Comparison of ENCODE assay signal across 8 mouse cellular contexts in the genomic region with DNA sequence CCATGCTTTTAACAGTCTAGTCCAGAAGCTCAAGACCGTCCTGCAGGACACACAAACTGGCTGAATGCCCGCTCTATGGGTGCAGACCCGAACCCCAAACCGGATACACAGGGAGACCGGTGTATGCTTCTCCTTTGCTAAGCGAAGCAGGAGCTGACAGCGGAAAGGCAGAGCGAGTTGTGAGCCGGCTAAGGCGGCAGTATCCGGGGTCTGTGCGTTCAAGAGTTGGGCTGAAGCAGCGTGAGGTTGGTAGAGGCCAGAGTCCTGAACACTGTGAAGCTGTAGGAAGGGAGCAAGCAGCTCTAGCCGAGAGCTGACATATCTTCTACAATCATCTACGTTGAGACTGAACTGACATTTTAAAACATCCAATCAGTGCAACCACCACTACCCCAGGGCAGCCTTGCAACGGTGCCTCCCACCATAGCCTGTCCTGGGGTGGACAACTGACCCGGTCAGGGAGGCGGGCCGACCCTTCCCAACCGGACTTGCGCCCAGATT. TPM values are rescaled to one million over a fixed set of nuclear protein-coding genes. Genes with fewer than 3 reads are reported as not detected.
A peak's percentile ranks its signal among the peaks of the same experiment; 100 is the strongest.
DNase-seq lines count a peak whose midpoint lies in the region; ATAC-seq lines count a peak whose summit lies in the region.
"Had no signal": no experiment of that assay in that cellular context is flagged by ENCODE, and none has a peak within 500 bp of the region (broad histone marks: within the 10 kb centered on the region; RNA-seq: fewer than 3 reads in every experiment).

No protein-coding gene starts in this region.

- H3K9ac ChIP-seq in kidney, embryonic 16.5 days (replicated peaks; ENCODE audit: low read length) = peak overlapping the region; percentile 84
- peak overlapping the region; percentile 83 for H3K9ac ChIP-seq in intestine, embryonic 16.5 days (ENCODE audit: low read depth, low read length)
- H3K9ac ChIP-seq in stomach, embryonic 14.5 days (replicated peaks; ENCODE audit: low read depth, low read length) = peak overlapping the region; percentile 52

- ATAC-seq in kidney, embryonic 16.5 days (ENCODE audit: low FRiP score, low TSS enrichment) = peak; percentile 21; the same call in 1 of the 2 replicates
- ATAC-seq in erythroblast, adult 5-6 weeks (replicated peaks; ENCODE audit: low FRiP score, poor library complexity, severe bottlenecking) = peak; percentile 51
- no peak for ATAC-seq in intestine, embryonic 16.5 days
- ATAC-seq in stomach, embryonic 14.5 days (ENCODE audit: insufficient number of reproducible peaks, insufficient read depth, low FRiP score, low read depth) = no peak; the same call in 1 of the 2 replicates

- H3K4me1 ChIP-seq in kidney, embryonic 16.5 days (ENCODE audit: insufficient read depth, low read length) = peaks cover 13% of the 10 kb centered on the region
- peaks cover 5% of the 10 kb centered on the region for H3K4me1 ChIP-seq in intestine, embryonic 16.5 days (ENCODE audit: control insufficient read depth, insufficient read depth, low read length)
- peaks cover 7% of the 10 kb centered on the region for H3K4me1 ChIP-seq in stomach, embryonic 14.5 days (ENCODE audit: control insufficient read depth, insufficient read depth, low read length)

- H3K9me3 ChIP-seq in kidney, embryonic 16.5 days (ENCODE audit: low read length) = no peaks in the 10 kb centered on the region
- no peaks in the 10 kb centered on the region for H3K9me3 ChIP-seq in intestine, embryonic 16.5 days (ENCODE audit: control insufficient read depth, low read length)
- H3K9me3 ChIP-seq in stomach, embryonic 14.5 days (ENCODE audit: control insufficient read depth, low read depth, low read length) = no peaks in the 10 kb centered on the region

- peak overlapping the region; percentile 86 for H3K4me2 ChIP-seq in kidney, embryonic 16.5 days (replicated peaks; ENCODE audit: low read depth, low read length)
- peak overlapping the region; percentile 89 for H3K4me2 ChIP-seq in intestine, embryonic 16.5 days (ENCODE audit: low read depth, low read length)
- peak overlapping the region; percentile 84 for H3K4me2 ChIP-seq in stomach, embryonic 14.5 days (replicated peaks; ENCODE audit: low read depth, low read length)

- no peaks in the 10 kb centered on the region for H3K27me3 ChIP-seq in kidney, embryonic 16.5 days (ENCODE audit: insufficient read depth, low read length)
- H3K27me3 ChIP-seq in intestine, embryonic 16.5 days (replicated peaks; ENCODE audit: control insufficient read depth, insufficient read depth, low read length) = no peaks in the 10 kb centered on the region
- no peaks in the 10 kb centered on the region for H3K27me3 ChIP-seq in stomach, embryonic 14.5 days (ENCODE audit: control insufficient read depth, insufficient read depth, low read length)

- peaks cover 10% of the 10 kb centered on the region for H3K36me3 ChIP-seq in kidney, embryonic 16.5 days (ENCODE audit: insufficient read depth, low read length)
- H3K36me3 ChIP-seq in intestine, embryonic 16.5 days (ENCODE audit: control insufficient read depth, insufficient read depth, low read length) = peaks cover 5% of the 10 kb centered on the region
- H3K36me3 ChIP-seq in stomach, embryonic 14.5 days (ENCODE audit: control insufficient read depth, insufficient read depth, low read length) = peaks cover 18% of the 10 kb centered on the region

- H3K27ac ChIP-seq in kidney, embryonic 16.5 days (ENCODE audit: low read length) = peak overlapping the region; percentile 98
- H3K27ac ChIP-seq in intestine, embryonic 16.5 days (ENCODE audit: low read length) = peak overlapping the region; percentile 98
- peak overlapping the region; percentile 94; the same call in 1 of the 2 replicates for H3K27ac ChIP-seq in stomach, embryonic 14.5 days (ENCODE audit: low read length)

- WGBS in kidney, embryonic 16.5 days = 0% methylated on average over 21 of the region's 21 CpGs
- WGBS in intestine, embryonic 16.5 days = under 1% methylated on average over 21 of the region's 21 CpGs
- under 1% methylated on average over 21 of the region's 21 CpGs for WGBS in stomach, embryonic 14.5 days

- DNase-seq in kidney, adult 18-20 months = no peak
- peak; percentile 48 for DNase-seq in T-cell, adult 2 months (ENCODE audit: low spot score)
- peak; percentile 18 for DNase-seq in lung, postnatal 25 days (ENCODE audit: low spot score)

- peak overlapping the region; percentile 78 for H3K4me3 ChIP-seq in kidney, embryonic 16.5 days (ENCODE audit: low read length)
- peak overlapping the region; percentile 71 for H3K4me3 ChIP-seq in intestine, embryonic 16.5 days (ENCODE audit: low read length)
- peak overlapping the region; percentile 71 for H3K4me3 ChIP-seq in stomach, embryonic 14.5 days (ENCODE audit: low read depth, low read length)

RNA-seq across cellular contexts. Expression of gene Uvssa, which starts 0.5 kb away (rescaled TPM):
- polyA plus RNA-seq in kidney, embryonic 16.5 days (2015; fragmentation: Nextera tagmentation; extraction: Ambion mirVana) = 9.2 and 9.5 TPM in 2 replicates
- 5.6 and 6.5 TPM in 2 replicates for total RNA-seq in erythroblast, adult 5-6 weeks (2015; ENCODE audit: low replicate concordance)
- total RNA-seq in erythroblast, adult 5-6 weeks (2017; ENCODE audit: low replicate concordance) = 5.3 and 6.9 TPM in 2 replicates
- polyA plus RNA-seq in intestine, embryonic 16.5 days (2015; fragmentation: Nextera tagmentation; extraction: Ambion mirVana) = 5.7 and 5.9 TPM in 2 replicates
- polyA plus RNA-seq in stomach, embryonic 14.5 days (2014; fragmentation: Nextera tagmentation; extraction: Ambion mirVana) = 11.7 and 12.0 TPM in 2 replicates

RNA-seq across cellular contexts. Expression of gene Maea, which starts 42.5 kb away (rescaled TPM):
- 152 and 154 TPM in 2 replicates for polyA plus RNA-seq in kidney, embryonic 16.5 days (2015; fragmentation: Nextera tagmentation; extraction: Ambion mirVana)
- 7.9 and 12.7 TPM in 2 replicates for total RNA-seq in erythroblast, adult 5-6 weeks (2015; ENCODE audit: low replicate concordance)
- total RNA-seq in erythroblast, adult 5-6 weeks (2017; ENCODE audit: low replicate concordance) = 25.0 and 26.3 TPM in 2 replicates
- polyA plus RNA-seq in intestine, embryonic 16.5 days (2015; fragmentation: Nextera tagmentation; extraction: Ambion mirVana) = 128 and 135 TPM in 2 replicates
- 124 and 130 TPM in 2 replicates for polyA plus RNA-seq in stomach, embryonic 14.5 days (2014; fragmentation: Nextera tagmentation; extraction: Ambion mirVana)

RNA-seq across cellular contexts. Expression of gene Nkx1-1, which starts 55.9 kb away (rescaled TPM):
- not detected in 2 replicates for polyA plus RNA-seq in kidney, embryonic 16.5 days (2015; fragmentation: Nextera tagmentation; extraction: Ambion mirVana)
- not detected in 2 replicates for total RNA-seq in erythroblast, adult 5-6 weeks (2015; ENCODE audit: low replicate concordance)
- total RNA-seq in erythroblast, adult 5-6 weeks (2017; ENCODE audit: low replicate concordance) = not detected in 2 replicates
- not detected in 2 replicates for polyA plus RNA-seq in intestine, embryonic 16.5 days (2015; fragmentation: Nextera tagmentation; extraction: Ambion mirVana)
- not detected in 2 replicates for polyA plus RNA-seq in stomach, embryonic 14.5 days (2014; fragmentation: Nextera tagmentation; extraction: Ambion mirVana)
- total RNA-seq: left cerebral cortex, adult 8-10 months had no signal

Comparison
In these comparisons a context has a peak if more than half of its experiments do, and no peak if none do; other contexts are left out.
1. ATAC-seq: peak in kidney, embryonic 16.5 days (single experiment) and erythroblast, adult 5-6 weeks (single experiment); none in intestine, embryonic 16.5 days (single experiment) and stomach, embryonic 14.5 days (single experiment).
2. Peak in every context shown above with its lines, with median percentiles within 50 percentile points of each other: H3K27ac ChIP-seq, H3K4me2 ChIP-seq, H3K4me3 ChIP-seq and H3K9ac ChIP-seq.